Mouse (Mus musculus) liver, adult 2 months (tissue): ENCODE data around the gene Tceal5.

Experiments
- CTCF ChIP-seq: fragments of 200-500 bp; IDR thresholded peaks from 2 replicates; pipeline ENCODE4 v1.5.1; 2011; ENCODE audit warnings: low read depth, low read length, control low read depth
- POLR2A ChIP-seq: fragments of 200-500 bp; IDR thresholded peaks from 2 replicates; pipeline ENCODE4 v1.6.1; 2011; ENCODE audit warnings: low read length, control low read depth; ENCODE audit not compliant: insufficient read depth; ENCODE audit errors: extremely low read depth

- peak; percentile 21; the same call in 1 of the 2 replicates for TF ChIP-seq CTCF
- no peak for TF ChIP-seq POLR2A
Observed at GRCm38 (mm10) chrX:136238118-136238517, 34.4 kb upstream of the Tceal5 start.
